Mouse (Mus musculus) stomach, embryonic 14.5 days (tissue): Measurements from ENCODE around the gene Olfr1440. TPM values are rescaled to one million over a fixed set of nuclear protein-coding genes. Genes with fewer than 3 reads are reported as not detected.

Experiments
- ATAC-seq: fragments of 200-750 bp; cut with Nextera tagmentation; 2 replicates; pipeline ENCODE4 v1.8.0; 2017; ENCODE audit warnings: low read depth, moderate TSS enrichment; ENCODE audit not compliant: insufficient number of reproducible peaks, insufficient read depth, low FRiP score
- H3K27ac ChIP-seq: fragments of 300-500 bp; sonication (generic); 2 replicates; pipeline ENCODE4 v1.5.1; 2014; ENCODE audit warnings: mild to moderate bottlenecking, low read length, moderate library complexity, mixed read lengths
- H3K27me3 ChIP-seq: fragments of 300-500 bp; sonication (generic); 2 replicates; pipeline ENCODE4 v1.6.1; 2014; ENCODE audit warnings: low read length, control low read depth, mixed read lengths; ENCODE audit not compliant: control insufficient read depth, insufficient read depth
- H3K36me3 ChIP-seq: fragments of 300-500 bp; sonication (generic); 2 replicates; pipeline ENCODE4 v1.6.1; 2014; ENCODE audit warnings: mild to moderate bottlenecking, control low read depth, low read length, moderate library complexity, mixed read lengths; ENCODE audit not compliant: control insufficient read depth, insufficient read depth
- H3K4me1 ChIP-seq: fragments of 300-500 bp; sonication (generic); 2 replicates; pipeline ENCODE4 v1.6.1; 2014; ENCODE audit warnings: low read length, control low read depth, mixed read lengths; ENCODE audit not compliant: control insufficient read depth, insufficient read depth
- H3K4me2 ChIP-seq: fragments of 300-500 bp; sonication (generic); replicated peaks from 2 replicates; pipeline ENCODE4 v1.6.1; 2014; ENCODE audit warnings: low read depth, low read length, control low read depth
- H3K4me3 ChIP-seq: fragments of 300-500 bp; sonication (generic); 2 replicates; pipeline ENCODE4 v1.5.1; 2014; ENCODE audit warnings: low read depth, low read length, control low read depth
- H3K9ac ChIP-seq: fragments of 300-500 bp; sonication (generic); replicated peaks from 2 replicates; pipeline ENCODE4 v1.6.1; 2014; ENCODE audit warnings: low read depth, mild to moderate bottlenecking, control low read depth, low read length, moderate library complexity, mixed read lengths
- H3K9me3 ChIP-seq: fragments of 300-500 bp; sonication (generic); 2 replicates; pipeline ENCODE4 v1.6.1; 2016; ENCODE audit warnings: low read depth, low read length, control low read depth; ENCODE audit not compliant: control insufficient read depth
- WGBS: fragments of 180-500 bp; shearing (Covaris S2); extraction: QIAGEN DNeasy Blood & Tissue Kit; methylation state at CpG from one replicate; pipeline ENCODE4 v1.1.7; 2014; 5-methylcytosine and 5-hydroxymethylcytosine counted together
- polyA plus RNA-seq: library from polyadenylated mRNA; unstranded; fragments of >200 nt; fragmentation: Nextera tagmentation; extraction: Ambion mirVana; gene quantifications from 2 replicates; pipeline ENCODE4 v1.2.1, GENCODE M21; 2014

The Olfr1440 gene
- polyA plus RNA-seq, result not detected in 2 replicates

DNA sequence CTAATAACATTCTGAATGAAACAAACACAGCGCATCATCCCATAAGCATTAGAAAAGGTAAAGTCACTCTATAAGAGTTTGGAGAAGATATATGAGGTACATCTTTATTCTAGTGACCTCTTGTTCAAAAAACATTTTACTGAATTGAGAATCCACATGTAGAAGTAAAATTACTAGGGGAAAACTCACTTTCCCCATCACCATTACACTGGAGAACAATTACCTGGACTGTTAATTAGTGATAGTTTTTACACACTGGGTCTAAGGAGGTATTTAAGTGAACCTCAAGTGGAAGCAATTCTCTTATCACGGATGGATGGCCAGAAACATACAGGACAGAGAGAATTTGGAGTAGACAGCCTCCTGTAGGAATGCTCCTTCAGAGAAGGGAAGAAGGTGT lies at the start of gene Olfr1440:
Olfr1440 (plus strand) TSS at position 301 of the 400 bp plus-strand sequence.
- H3K4me3 ChIP-seq, result no peak within 1 kb of the TSS
- no peaks in the 10 kb centered on the region for H3K9me3 ChIP-seq
- H3K4me1 ChIP-seq, result no peaks in the 10 kb centered on the region
- H3K36me3 ChIP-seq, result no peaks in the 10 kb centered on the region
- no peak within 1 kb of the TSS for H3K27ac ChIP-seq
- no peak within 1 kb of the TSS for H3K9ac ChIP-seq
- no peaks in the 10 kb centered on the region for H3K27me3 ChIP-seq
- no peak for ATAC-seq
- no peak within 1 kb of the TSS for H3K4me2 ChIP-seq
- 76% methylated on average over 2 of the region's 2 CpGs for whole genome bisulfite sequencing

DNA sequence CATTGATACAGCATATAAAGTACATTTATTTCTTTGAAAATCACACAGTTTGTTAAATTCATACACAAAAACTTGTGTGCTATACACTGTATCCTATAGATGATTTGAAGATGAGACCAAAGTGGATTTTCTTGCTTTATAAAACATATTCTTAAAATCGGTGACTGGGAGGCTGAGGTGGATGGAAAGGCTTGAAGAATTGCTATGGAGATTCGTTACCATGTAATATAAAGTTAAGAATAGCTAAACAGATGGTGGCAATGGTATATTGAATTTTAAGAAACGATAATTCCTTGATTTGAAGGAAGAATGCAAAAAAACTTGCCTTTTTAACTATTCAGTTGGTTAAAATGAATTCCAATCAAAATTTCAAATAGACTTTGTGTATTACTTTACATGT lies 14.1 kb upstream of the Olfr1440 start:
- WGBS, result 82% methylated on average over 3 of the region's 3 CpGs
- no peak overlapping the region for H3K27ac ChIP-seq
- no peaks in the 10 kb centered on the region for H3K9me3 ChIP-seq
- no peak overlapping the region for H3K4me3 ChIP-seq
- no peak overlapping the region for H3K9ac ChIP-seq
- H3K4me2 ChIP-seq, result no peak overlapping the region
- no peaks in the 10 kb centered on the region for H3K4me1 ChIP-seq
- ATAC-seq, result no peak
- no peaks in the 10 kb centered on the region for H3K36me3 ChIP-seq
- H3K27me3 ChIP-seq, result no peaks in the 10 kb centered on the region

DNA sequence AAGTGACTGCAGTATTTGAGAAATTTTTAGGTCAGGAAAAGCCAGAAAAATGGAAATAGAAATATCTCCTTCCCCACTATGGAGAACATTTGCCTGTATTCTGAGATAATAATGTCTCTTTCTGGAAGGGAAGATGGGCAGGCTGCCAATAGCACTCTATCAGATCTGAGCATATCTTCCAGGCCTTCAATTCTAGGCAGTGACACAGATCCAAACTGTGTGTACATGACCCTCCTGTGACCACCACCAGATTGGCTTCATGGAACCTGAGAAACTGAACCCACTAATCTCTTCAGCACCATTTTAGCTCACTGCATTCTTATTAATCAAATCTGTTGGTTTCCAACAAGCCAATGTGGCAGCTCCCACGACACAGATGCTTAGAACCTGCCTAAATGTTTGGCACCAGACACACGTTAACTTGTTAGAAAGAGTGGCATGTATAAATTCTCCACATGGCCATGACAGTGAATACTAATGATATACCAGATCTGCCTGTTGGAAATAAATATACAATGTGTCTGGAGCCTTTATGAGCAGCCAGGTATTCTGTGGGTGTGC lies 12.5 kb upstream of the Olfr1440 start:
- no peaks in the 10 kb centered on the region for H3K9me3 ChIP-seq
- no peaks in the 10 kb centered on the region for H3K27me3 ChIP-seq
- ATAC-seq, result no peak
- 38% methylated on average over 2 of the region's 2 CpGs for WGBS
- H3K36me3 ChIP-seq, result no peaks in the 10 kb centered on the region
- H3K4me2 ChIP-seq, result no peak overlapping the region
- no peaks in the 10 kb centered on the region for H3K4me1 ChIP-seq
- no peak overlapping the region for H3K27ac ChIP-seq
- H3K9ac ChIP-seq, result no peak overlapping the region
- no peak overlapping the region for H3K4me3 ChIP-seq

DNA sequence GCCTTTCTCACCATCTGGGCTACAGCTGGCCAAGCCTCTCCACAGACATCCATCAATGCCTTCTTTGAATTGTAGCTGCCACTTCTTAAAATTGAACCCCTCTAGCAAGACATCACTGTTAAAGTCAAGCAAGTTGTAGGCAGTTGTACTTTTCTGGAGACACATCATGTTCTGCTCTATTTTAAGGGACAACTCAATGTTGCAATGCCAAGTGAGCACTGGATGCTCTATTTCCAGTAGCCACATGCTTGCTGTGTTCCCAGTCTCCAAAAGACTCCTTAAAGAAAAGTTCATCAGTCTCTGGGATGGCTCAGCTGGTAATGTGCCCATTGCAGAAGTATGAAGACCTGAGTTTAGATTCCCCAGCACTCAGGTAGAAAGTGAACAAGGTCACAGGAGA lies 26.7 kb downstream of the Olfr1440 start:
- Histone ChIP-seq H3K36me3 (no peaks in the 10 kb centered on the region), H3K4me2 (no peak overlapping the region), H3K27me3 (no peaks in the 10 kb centered on the region), H3K4me1 (no peaks in the 10 kb centered on the region), H3K4me3 (no peak overlapping the region), H3K9me3 (no peaks in the 10 kb centered on the region), H3K27ac (no peak overlapping the region), H3K9ac (no peak overlapping the region)
- ATAC-seq, result no peak

DNA sequence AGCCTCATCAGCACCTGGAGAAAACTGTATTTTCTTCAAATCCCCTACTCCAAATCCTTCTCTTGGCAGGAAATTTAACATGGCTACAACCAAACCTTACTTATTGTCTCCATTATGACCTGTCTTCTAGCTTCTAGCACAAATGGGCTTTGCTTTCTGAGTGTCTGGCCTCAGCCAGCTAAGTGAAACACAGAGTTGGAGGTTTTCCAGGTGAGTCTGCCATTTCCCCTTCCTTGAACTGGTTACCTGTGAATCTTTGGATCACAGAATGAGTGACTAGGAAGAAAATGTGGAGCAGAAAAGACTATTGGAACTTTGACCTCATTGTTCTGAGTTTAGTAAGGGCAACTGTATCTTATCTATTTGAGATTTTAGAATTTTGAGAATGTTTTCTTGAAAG lies 30.3 kb downstream of the Olfr1440 start, which contains the start of gene Olfr1441:
Olfr1441 (plus strand) TSS at position 73 of the 400 bp plus-strand sequence.
- Histone ChIP-seq H3K9ac (no peak within 1 kb of the TSS), H3K27me3 (no peaks in the 10 kb centered on the region), H3K36me3 (no peaks in the 10 kb centered on the region), H3K27ac (no peak within 1 kb of the TSS), H3K4me3 (no peak within 1 kb of the TSS), H3K4me1 (no peaks in the 10 kb centered on the region), H3K4me2 (no peak within 1 kb of the TSS), H3K9me3 (no peaks in the 10 kb centered on the region)
- no peak for ATAC-seq

DNA sequence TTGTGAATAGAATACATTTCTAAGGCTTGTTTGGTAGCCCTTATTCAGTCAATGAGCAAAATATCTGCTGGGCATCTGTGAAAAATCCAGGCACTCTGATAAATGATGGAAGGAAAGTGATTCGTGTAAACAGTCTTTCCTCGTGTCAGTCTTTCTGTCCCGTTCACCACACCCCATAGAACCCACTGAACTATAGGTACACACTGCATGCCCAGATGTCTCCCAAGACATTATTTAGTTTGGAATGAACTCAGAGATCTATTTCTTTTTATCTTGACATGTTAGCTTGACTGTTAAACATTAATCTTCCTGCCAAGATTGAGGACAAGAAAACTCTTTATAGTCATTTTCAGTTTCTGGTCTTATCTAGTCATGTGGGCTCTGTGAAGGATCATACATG lies 31.2 kb downstream of the Olfr1440 start:
- 43% methylated on average over 3 of the region's 3 CpGs for WGBS
- ATAC-seq, result no peak
- Histone ChIP-seq H3K36me3 (no peaks in the 10 kb centered on the region), H3K27ac (no peak overlapping the region), H3K9ac (no peak overlapping the region), H3K27me3 (no peaks in the 10 kb centered on the region), H3K4me2 (no peak overlapping the region), H3K4me1 (no peaks in the 10 kb centered on the region), H3K9me3 (no peaks in the 10 kb centered on the region), H3K4me3 (no peak overlapping the region)

DNA sequence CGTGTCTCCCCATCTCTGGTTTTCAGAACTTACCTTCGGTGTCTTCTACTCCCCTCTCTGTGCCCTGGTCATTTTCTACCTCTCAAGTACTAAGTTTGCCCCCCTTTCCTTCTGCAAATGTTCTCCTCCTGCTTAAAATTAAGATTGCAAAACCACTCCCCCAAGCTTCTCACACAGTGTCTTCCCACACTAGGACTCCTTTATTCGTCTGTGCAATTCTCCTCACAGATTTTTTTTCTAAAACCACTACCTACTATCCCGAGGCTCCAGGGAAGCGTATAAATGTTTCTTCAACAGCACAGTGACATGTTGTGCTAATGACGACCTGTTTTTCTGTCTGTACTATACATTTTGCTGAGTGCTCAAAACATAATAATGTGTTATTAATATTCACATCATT lies 33.5 kb downstream of the Olfr1440 start:
- H3K9me3 ChIP-seq, result no peaks in the 10 kb centered on the region
- H3K4me1 ChIP-seq, result no peaks in the 10 kb centered on the region
- no peaks in the 10 kb centered on the region for H3K36me3 ChIP-seq
- 73% methylated on average over 6 of the region's 6 CpGs for WGBS
- H3K4me3 ChIP-seq, result no peak overlapping the region
- no peak overlapping the region for H3K27ac ChIP-seq
- H3K27me3 ChIP-seq, result no peaks in the 10 kb centered on the region
- H3K4me2 ChIP-seq, result no peak overlapping the region
- H3K9ac ChIP-seq, result no peak overlapping the region
- ATAC-seq, result no peak

DNA sequence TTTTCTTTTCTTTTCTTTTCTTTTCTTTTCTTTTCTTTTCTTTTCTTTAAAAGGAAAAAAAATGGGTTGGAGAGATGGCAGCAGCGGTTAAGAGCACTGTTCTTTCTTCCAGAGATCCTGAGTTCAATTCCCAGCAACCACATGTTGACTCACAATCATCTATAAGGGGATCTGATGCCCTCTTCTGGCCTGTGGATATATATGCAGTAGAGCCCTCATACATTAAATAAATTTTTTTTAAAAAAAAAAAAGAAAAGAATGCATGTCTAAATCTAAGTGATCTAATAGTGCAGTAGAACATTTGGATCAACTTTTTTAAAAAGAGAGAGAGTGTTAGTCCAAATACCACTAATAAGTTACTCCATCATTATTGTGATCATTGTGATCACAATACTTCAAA lies 34.6 kb downstream of the Olfr1440 start:
- H3K4me1 ChIP-seq, result no peaks in the 10 kb centered on the region
- no peak overlapping the region for H3K4me3 ChIP-seq
- no peak overlapping the region for H3K9ac ChIP-seq
- no peaks in the 10 kb centered on the region for H3K36me3 ChIP-seq
- H3K27ac ChIP-seq, result no peak overlapping the region
- no peak overlapping the region for H3K4me2 ChIP-seq
- no peak for ATAC-seq
- no peaks in the 10 kb centered on the region for H3K27me3 ChIP-seq
- H3K9me3 ChIP-seq, result no peaks in the 10 kb centered on the region
- 77% methylated on average over 1 of the region's 1 CpGs for WGBS

DNA sequence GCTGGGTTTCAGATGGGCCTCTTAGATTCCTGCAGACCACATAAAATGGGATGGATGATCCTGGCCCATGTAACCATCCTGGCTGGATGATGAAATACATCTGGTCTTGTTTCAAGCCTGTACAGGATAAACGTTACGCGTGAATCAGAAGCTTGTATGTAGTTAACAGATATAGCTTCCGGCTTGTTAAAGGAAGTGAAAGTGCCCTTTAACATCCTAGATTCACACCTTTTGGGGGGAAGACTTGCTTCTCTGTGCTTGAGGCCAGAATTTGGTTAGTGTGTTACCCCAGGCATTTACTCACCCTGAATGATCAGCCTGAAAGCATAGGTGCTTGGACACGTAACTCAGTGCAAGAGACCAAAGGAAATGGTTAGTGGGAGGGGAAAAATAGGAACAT lies 40.0 kb downstream of the Olfr1440 start:
- Histone ChIP-seq H3K4me3 (no peak overlapping the region), H3K27ac (no peak overlapping the region), H3K27me3 (no peaks in the 10 kb centered on the region), H3K9ac (no peak overlapping the region), H3K9me3 (no peaks in the 10 kb centered on the region), H3K4me2 (no peak overlapping the region), H3K4me1 (no peaks in the 10 kb centered on the region), H3K36me3 (no peaks in the 10 kb centered on the region)
- 68% methylated on average over 5 of the region's 5 CpGs for WGBS
- ATAC-seq, result no peak
